Mouse (Mus musculus) CH12.LX (cell line): Measurements from ENCODE around the gene Grik1.

Experiments used
- CTCF ChIP-seq, 2 experiments: IDR thresholded peaks in 1 of 2; conservative IDR thresholded peaks in 1 of 2; 2 replicates each; pipeline ENCODE4 v1.5.1; 2011 to 2012; ENCODE audit warnings: low read depth in 2 of 2, low read length in 2 of 2, improper control_type of control experiment in 1 of 2, inconsistent platforms in 1 of 2, mild to moderate bottlenecking in 1 of 2, moderate library complexity in 1 of 2
- MEF2A ChIP-seq: IDR thresholded peaks from 2 replicates; pipeline ENCODE4 v1.6.1; 2014; ENCODE audit warnings: low read depth, mild to moderate bottlenecking, inconsistent platforms, low read length, improper control_type of control experiment, borderline replicate concordance
- MXI1 ChIP-seq: IDR thresholded peaks from 2 replicates; pipeline ENCODE4 v1.6.1; 2011; ENCODE audit warnings: mild to moderate bottlenecking, low read depth, low read length, improper control_type of control experiment

- TF ChIP-seq CTCF (conservative IDR thresholded peaks at IDR 0.05 in 1 of 2, IDR thresholded peaks at IDR 0.05 in 1 of 2; ENCODE audit: low read depth in 2 of 2, low read length in 2 of 2) (no peak), MEF2A (no peak), MXI1 (no peak)
These were observed 177.4 kb downstream of the Grik1 start for GRCm38 (mm10) chr16:88112551-88113138.
